Mouse (Mus musculus) brain, embryonic 14.5 days (tissue): ENCODE results near the gene Pth2. TPM values are rescaled to one million over a fixed set of nuclear protein-coding genes. Genes with fewer than 3 reads are reported as not detected.

Source experiments
- DNase-seq: peaks from one replicate; pipeline ENCODE4 v3.0.0-alpha.2; 2011; ENCODE audit warnings: low read depth
- CTCF ChIP-seq: fragments of 200-500 bp; IDR thresholded peaks from 2 replicates; pipeline ENCODE4 v1.5.1; 2012; ENCODE audit warnings: inconsistent platforms, mild to moderate bottlenecking, moderate library complexity, borderline replicate concordance; ENCODE audit not compliant: insufficient read depth, insufficient read length; ENCODE audit errors: extremely low read depth
- POLR2A ChIP-seq: fragments of 200-500 bp; IDR thresholded peaks from 2 replicates; pipeline ENCODE4 v1.6.1; 2012; ENCODE audit warnings: mild to moderate bottlenecking, inconsistent platforms, borderline replicate concordance; ENCODE audit not compliant: poor library complexity, insufficient read depth, insufficient read length, severe bottlenecking; ENCODE audit errors: extremely low read depth
- polyA plus RNA-seq: library from polyadenylated mRNA; depleted of rRNA; stranded (reverse); fragments of >200 nt; gene quantifications from 2 replicates; pipeline ENCODE4 v1.2.3, GENCODE M21; 2012; rRNA removed

Gene Pth2
- polyA plus RNA-seq, 1 experiment, result 0.30 TPM

DNA sequence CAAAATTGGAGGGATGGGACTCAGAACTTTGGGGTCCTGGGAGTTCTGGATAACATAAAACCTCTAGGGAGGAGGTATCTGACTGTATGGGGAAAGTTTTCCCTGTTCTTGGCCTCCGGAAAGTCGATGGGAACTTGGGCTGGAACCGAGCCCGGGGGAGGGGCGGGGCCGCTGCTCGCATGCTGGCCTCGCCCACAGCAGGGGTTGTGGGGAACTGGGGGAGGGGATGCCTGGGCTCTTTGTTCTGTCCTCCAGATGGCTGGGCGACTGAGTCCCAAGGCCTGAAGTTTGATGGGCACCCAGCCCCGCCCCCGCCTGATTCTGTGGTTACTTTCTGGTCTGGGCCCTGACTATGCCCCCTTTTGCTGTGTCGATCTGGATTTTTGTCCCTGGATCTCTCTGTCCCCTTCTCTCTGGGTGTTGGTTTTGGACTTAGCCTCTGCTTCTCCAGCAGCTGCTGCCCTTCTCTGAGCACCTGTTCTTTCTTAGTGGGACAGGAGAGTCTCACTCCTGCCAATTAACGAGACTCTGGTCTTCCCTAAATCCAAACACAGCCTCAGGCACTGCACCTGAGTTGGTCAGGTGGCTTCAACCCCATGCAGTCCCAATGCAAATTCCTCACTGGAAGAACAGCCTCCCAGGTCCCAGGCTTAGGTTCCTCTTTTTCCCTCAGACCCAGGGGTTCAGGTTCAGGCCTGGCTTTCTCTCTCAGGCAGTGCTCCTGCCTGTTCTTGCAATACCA, 35.8 kb downstream of the Pth2 start:
- peak; percentile 97 for DNase-seq
- TF ChIP-seq POLR2A (0 out of 2 replicates have a peak, but pooled peaks have one; percentile 21), CTCF (no peak)

DNA sequence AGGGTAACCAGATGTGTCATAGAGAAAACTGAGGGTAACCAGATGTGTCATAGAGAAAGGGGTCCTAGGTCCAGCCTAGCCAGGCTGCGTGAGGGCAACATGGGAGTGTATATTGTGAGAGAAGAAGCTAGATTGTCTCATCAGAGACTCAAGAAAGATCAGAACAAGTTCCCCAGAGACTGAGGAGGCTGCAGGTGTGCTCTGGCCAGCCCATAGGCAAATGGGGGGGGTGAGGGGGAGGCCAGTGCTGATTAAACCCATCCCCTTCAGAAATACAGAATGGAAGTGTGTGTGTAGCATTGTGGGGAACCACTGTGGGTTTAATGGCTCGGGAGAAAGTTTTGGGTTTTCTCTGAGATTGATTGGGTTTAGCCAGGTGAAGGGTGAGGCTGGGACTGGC, 40.9 kb downstream of the Pth2 start:
- DNase-seq, result no peak
- no peak for TF ChIP-seq POLR2A

DNA sequence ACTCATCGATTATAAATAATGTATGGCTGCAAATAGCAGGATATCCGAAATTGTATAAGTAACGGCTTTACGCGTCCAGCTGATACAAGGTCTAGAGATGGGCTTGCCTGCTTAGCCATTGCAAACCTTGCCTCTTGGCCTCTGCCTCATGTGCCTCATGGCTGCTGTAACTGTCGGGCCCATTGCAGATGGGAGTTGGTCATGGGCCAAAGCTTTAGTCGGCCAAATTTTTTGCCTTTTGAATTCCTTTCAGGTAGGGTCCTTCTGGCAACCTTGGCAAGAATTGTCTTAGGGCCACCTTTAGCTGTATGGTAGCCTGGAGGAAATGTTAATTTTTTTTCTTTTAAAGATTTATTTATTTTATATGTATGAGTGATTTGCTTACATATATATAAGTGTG, 44.0 kb downstream of the Pth2 start:
- no peak for DNase-seq
- TF ChIP-seq POLR2A, result no peak
- TF ChIP-seq CTCF, result no peak

DNA sequence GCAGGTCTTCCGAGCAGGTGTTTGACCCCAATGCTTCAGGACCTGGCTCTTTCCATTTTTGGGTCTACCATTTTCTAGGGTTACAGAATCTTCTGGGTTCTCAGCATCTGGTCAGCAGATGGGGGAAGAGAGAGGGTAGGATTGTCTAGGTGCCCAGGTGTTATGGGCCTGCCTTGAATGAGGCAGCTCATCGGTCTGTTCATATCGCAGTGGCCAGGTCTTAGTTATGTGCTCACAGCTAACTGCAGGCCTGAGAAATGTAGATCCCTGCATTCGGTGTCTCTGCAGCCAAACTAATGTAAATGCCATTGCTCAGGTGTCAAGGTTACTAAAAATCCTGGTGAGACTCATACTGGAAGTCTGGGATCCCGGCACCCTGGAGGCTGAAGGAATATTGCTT, 45.6 kb downstream of the Pth2 start:
- DNase-seq, result no peak
- TF ChIP-seq CTCF (no peak), POLR2A (no peak)

DNA sequence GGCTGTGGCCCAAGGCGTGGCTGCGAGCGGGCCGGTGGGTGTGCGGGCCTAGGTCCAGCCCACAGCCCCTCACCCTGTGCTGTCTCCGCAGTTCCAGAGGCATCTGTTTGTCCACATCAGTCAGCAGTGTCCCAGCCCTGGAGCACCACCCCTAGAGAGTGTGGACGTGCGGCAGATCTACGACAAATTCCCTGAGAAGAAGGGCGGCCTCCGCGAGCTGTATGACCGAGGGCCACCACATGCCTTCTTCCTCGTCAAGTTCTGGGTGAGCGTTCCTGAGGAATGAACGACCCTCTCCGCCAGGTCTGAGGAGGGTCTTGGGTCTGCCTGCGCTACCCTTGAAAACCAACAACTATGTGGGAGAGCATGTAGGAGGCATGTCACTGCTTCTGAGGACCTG, 47.8 kb downstream of the Pth2 start:
- no peak for TF ChIP-seq POLR2A
- DNase-seq, result no peak

DNA sequence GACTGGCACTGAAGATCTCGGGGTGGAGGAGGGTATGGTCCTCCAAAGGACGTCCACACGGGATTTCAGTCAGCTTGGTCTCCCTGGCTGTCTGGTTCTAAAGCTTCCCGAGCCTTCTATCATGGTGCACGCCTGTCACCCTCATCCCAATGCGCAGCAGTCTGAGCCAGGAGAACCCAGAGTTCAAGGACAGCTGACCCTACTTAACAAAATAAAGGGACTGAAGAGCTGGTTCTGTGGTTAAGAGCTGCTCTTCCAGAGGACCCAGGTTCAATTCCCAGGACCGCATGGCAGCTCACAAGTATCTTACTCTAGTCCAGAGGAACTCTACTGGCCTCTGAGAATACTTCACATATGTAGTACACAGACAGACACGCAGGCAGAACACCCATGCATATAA, 48.3 kb downstream of the Pth2 start:
- TF ChIP-seq CTCF (no peak), POLR2A (no peak)
- DNase-seq, result no peak

DNA sequence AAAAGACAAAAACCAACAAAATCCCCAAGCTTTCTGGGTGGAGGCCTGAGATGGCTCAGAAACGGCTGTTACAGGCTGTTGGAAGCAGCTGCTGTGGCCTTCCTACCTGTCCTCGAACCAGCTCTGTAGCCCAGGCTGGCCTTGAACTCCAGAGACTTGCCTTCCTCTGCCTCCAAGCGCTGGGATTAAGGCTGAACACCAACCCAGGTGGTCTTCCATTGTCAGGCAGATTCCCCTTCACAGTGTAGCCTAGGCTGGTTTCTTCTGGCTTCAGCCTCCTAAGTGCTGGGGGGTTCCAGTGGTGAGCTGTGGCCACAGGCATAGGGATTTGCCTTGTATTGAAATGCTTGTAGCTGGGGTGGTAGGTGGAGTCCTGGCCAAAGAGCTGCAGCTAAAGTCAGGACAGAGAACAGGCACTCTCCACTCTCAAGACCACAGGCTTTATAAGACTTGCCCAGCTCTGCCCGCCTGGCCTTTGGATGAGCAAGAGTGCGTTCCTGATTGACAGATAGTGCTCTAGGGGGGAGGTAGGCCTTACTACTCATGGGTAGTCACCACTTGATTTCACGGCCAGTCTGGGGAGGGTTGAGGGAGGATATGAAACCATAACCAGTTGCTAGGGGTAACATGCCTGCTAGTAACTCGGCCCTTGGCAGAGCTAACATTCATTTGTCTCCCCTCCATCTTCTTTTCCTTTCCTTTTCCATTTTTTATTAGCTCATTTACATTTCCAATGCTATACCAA, 48.8 kb downstream of the Pth2 start:
- no peak for DNase-seq

DNA sequence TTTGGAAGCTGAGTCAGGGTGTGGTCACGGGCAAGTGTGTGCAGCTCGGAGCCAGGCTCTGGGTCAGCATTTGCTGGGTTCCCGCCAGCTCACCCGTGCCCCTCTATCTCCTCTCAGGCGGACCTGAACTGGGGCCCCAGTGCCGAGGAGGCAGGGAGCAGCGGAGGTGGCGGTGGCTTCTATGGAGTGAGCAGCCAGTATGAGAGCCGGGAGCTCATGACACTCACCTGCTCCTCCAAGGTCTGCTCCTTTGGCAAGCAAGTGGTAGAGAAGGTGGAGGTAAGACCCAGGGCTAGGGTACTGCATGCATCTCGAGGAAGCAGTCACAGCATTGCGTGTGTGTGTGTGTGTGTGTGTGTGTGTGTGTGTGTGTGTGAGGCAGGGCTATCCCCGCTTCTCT, 50.4 kb downstream of the Pth2 start:
- TF ChIP-seq CTCF (no peak), POLR2A (no peak)
- no peak for DNase-seq

More for the DNA sequence above, 48.8 kb downstream of the Pth2 start:
- TF ChIP-seq CTCF, result no peak
- no peak for TF ChIP-seq POLR2A

Other genes starting within 250 kb of the Pth2 start
- gene Tsks, start 237.8 kb upstream of the Pth2 start, polyA plus RNA-seq, result 0.04 and 0.05 TPM in 2 replicates
- gene Cpt1c, start 206.1 kb upstream of the Pth2 start, polyA plus RNA-seq, result 102 and 135 TPM in 2 replicates
- gene Prmt1, start 194.4 kb upstream of the Pth2 start, polyA plus RNA-seq, result 824 and 992 TPM in 2 replicates
- 84.4 and 130 TPM in 2 replicates for gene Irf3, start 183.3 kb upstream of the Pth2 start, polyA plus RNA-seq
- gene Bcl2l12, start 182.3 kb upstream of the Pth2 start, polyA plus RNA-seq, result 20.5 and 33.9 TPM in 2 replicates
- 125 and 147 TPM in 2 replicates for gene Scaf1, start 164.6 kb upstream of the Pth2 start, polyA plus RNA-seq
- 18.2 and 20.7 TPM in 2 replicates for gene Rras, start 163.0 kb upstream of the Pth2 start, polyA plus RNA-seq
- 10.5 and 39.1 TPM in 2 replicates for gene Prr12, start 128.1 kb upstream of the Pth2 start, polyA plus RNA-seq
- gene Nosip, start 118.6 kb upstream of the Pth2 start, polyA plus RNA-seq, result 81.9 and 84.1 TPM in 2 replicates
- 25.0 and 30.6 TPM in 2 replicates for gene Prrg2, start 118.3 kb upstream of the Pth2 start, polyA plus RNA-seq
- gene Rcn3, start 88.8 kb upstream of the Pth2 start, polyA plus RNA-seq, result 68.2 and 101 TPM in 2 replicates
- gene Fcgrt, start 77.1 kb upstream of the Pth2 start, polyA plus RNA-seq, result 11.7 and 17.3 TPM in 2 replicates
- gene Rps11, start 56.6 kb upstream of the Pth2 start, polyA plus RNA-seq, result 421 and 634 TPM in 2 replicates
- gene Rpl13a, start 52.2 kb upstream of the Pth2 start, polyA plus RNA-seq, result 2,550 and 2,843 TPM in 2 replicates
- gene Gm45713, start 44.8 kb upstream of the Pth2 start, polyA plus RNA-seq, result 0.30 and 0.31 TPM in 2 replicates
- gene Flt3l, start 44.6 kb upstream of the Pth2 start, polyA plus RNA-seq, result 6.2 and 9.0 TPM in 2 replicates
- 130 and 151 TPM in 2 replicates for gene Pih1d1, start 26.7 kb upstream of the Pth2 start, polyA plus RNA-seq
- gene Aldh16a1, start 26.4 kb upstream of the Pth2 start, polyA plus RNA-seq, result 26.4 and 34.2 TPM in 2 replicates
- gene Slc17a7, start 17.0 kb upstream of the Pth2 start, polyA plus RNA-seq, result 6.7 and 25.8 TPM in 2 replicates
- gene Gfy, start 1.4 kb upstream of the Pth2 start, polyA plus RNA-seq, result 0.04 and 0.12 TPM in 2 replicates
- 0.70 and 1.1 TPM in 2 replicates for gene Ccdc155, start 23.9 kb downstream of the Pth2 start, polyA plus RNA-seq
- gene Dkkl1, start 31.2 kb downstream of the Pth2 start, polyA plus RNA-seq, result 1.4 and 2.1 TPM in 2 replicates
- 184 and 312 TPM in 2 replicates for gene Tead2, start 34.8 kb downstream of the Pth2 start, polyA plus RNA-seq
- gene Cd37, start 58.1 kb downstream of the Pth2 start, polyA plus RNA-seq, result 1.4 and 1.5 TPM in 2 replicates
- gene Slc6a16, start 60.1 kb downstream of the Pth2 start, polyA plus RNA-seq, result 0.70 and 0.86 TPM in 2 replicates
- gene Slc6a21, start 96.5 kb downstream of the Pth2 start, polyA plus RNA-seq, result 0.11 TPM in 1 of 2 replicates, not detected in the other
- gene Trpm4, start 152.8 kb downstream of the Pth2 start, polyA plus RNA-seq, result 19.0 and 20.3 TPM in 2 replicates
- 0.48 and 1.3 TPM in 2 replicates for gene Hrc, start 154.3 kb downstream of the Pth2 start, polyA plus RNA-seq
- gene Ppfia3, start 186.0 kb downstream of the Pth2 start, polyA plus RNA-seq, result 56.7 and 60.0 TPM in 2 replicates
- 15.7 and 17.6 TPM in 2 replicates for gene Lin7b, start 189.6 kb downstream of the Pth2 start, polyA plus RNA-seq
- gene Snrnp70, start 214.7 kb downstream of the Pth2 start, polyA plus RNA-seq, result 643 and 713 TPM in 2 replicates
- 0.03 TPM in 1 of 2 replicates, not detected in the other for gene Kcna7, start 224.7 kb downstream of the Pth2 start, polyA plus RNA-seq
- 0.23 and 0.27 TPM in 2 replicates for gene Ntf5, start 232.7 kb downstream of the Pth2 start, polyA plus RNA-seq
- gene Lhb, start 239.8 kb downstream of the Pth2 start, polyA plus RNA-seq, result 1.1 and 1.7 TPM in 2 replicates